Mouse (Mus musculus) embryonic facial prominence, embryonic 11.5 days (tissue): ENCODE data around the gene C2. TPM values are rescaled to one million over a fixed set of nuclear protein-coding genes. Genes with fewer than 3 reads are reported as not detected.

Experiments used
- ATAC-seq: fragments of 200-750 bp; cut with Nextera tagmentation; replicated peaks from 2 replicates; pipeline ENCODE4 v1.8.0; 2017; ENCODE audit warnings: low read depth; ENCODE audit not compliant: insufficient number of reproducible peaks, low FRiP score, low TSS enrichment
- DNase-seq: peaks from one replicate; pipeline ENCODE4 v3.0.0-alpha.2; 2015; ENCODE audit warnings: low spot score
- H3K27ac ChIP-seq: fragments of 300-500 bp; sonication (generic); replicated peaks from 2 replicates; pipeline ENCODE4 v1.5.1; 2014; ENCODE audit warnings: mild to moderate bottlenecking, low read depth, low read length, control low read depth
- H3K27me3 ChIP-seq: fragments of 300-500 bp; sonication (generic); 2 replicates; pipeline ENCODE4 v1.6.1; 2014; ENCODE audit warnings: mild to moderate bottlenecking, low read length, moderate library complexity, mixed read lengths; ENCODE audit not compliant: control insufficient read depth, insufficient read depth
- H3K36me3 ChIP-seq: fragments of 300-500 bp; sonication (generic); replicated peaks from 2 replicates; pipeline ENCODE4 v1.6.1; 2014; ENCODE audit warnings: low read depth, mild to moderate bottlenecking, low read length, moderate library complexity, mixed read lengths; ENCODE audit not compliant: control insufficient read depth, insufficient read depth
- H3K4me1 ChIP-seq: fragments of 300-500 bp; sonication (generic); 2 replicates; pipeline ENCODE4 v1.6.1; 2014; ENCODE audit warnings: low read length, mixed read lengths; ENCODE audit not compliant: control insufficient read depth, insufficient read depth
- H3K4me2 ChIP-seq: fragments of 300-500 bp; sonication (generic); 2 replicates; pipeline ENCODE4 v1.6.1; 2014; ENCODE audit warnings: low read depth, mild to moderate bottlenecking, control low read depth, low read length, moderate library complexity
- H3K4me3 ChIP-seq: fragments of 300-500 bp; sonication (generic); 2 replicates; pipeline ENCODE4 v1.5.1; 2014; ENCODE audit warnings: low read depth, low read length, control low read depth
- H3K9ac ChIP-seq: fragments of 300-500 bp; sonication (generic); replicated peaks from 2 replicates; pipeline ENCODE4 v1.6.1; 2014; ENCODE audit warnings: mild to moderate bottlenecking, control low read depth, low read length
- H3K9me3 ChIP-seq: fragments of 300-500 bp; sonication (generic); replicated peaks from 2 replicates; pipeline ENCODE4 v1.6.1; 2016; ENCODE audit warnings: mild to moderate bottlenecking, low read length, inconsistent platforms, mixed read lengths; ENCODE audit not compliant: control insufficient read depth
- WGBS: fragments of 180-500 bp; shearing (Covaris S2); extraction: QIAGEN DNeasy Blood & Tissue Kit; methylation state at CpG from one replicate; pipeline ENCODE4 v1.1.7; 2014; 5-methylcytosine and 5-hydroxymethylcytosine counted together
- polyA plus RNA-seq: library from polyadenylated mRNA; unstranded; fragments of >200 nt; fragmentation: Nextera tagmentation; extraction: Ambion mirVana; gene quantifications from 2 replicates; pipeline ENCODE4 v1.2.1, GENCODE M21; 2014

C2 gene
- polyA plus RNA-seq, 1 experiment from 2014 or later, result 0.81 TPM

- DNase-seq (no peak), ATAC-seq (no peak)
- Histone ChIP-seq H3K4me2 (no peak overlapping the region), H3K36me3 (no peaks in the 10 kb centered on the region), H3K27me3 (no peaks in the 10 kb centered on the region), H3K9ac (no peak overlapping the region), H3K27ac (no peak overlapping the region), H3K4me3 (no peak overlapping the region), H3K4me1 (peaks cover 3% of the 10 kb centered on the region), H3K9me3 (no peaks in the 10 kb centered on the region)
- 85% methylated on average over 6 of the region's 6 CpGs for WGBS
These were observed 13.4 kb downstream of the C2 start for GRCm38 (mm10) chr17:34884704-34885103.

- no peaks in the 10 kb centered on the region for H3K27me3 ChIP-seq
- no peak for DNase-seq
- 63% methylated on average over 3 of the region's 3 CpGs for WGBS
- H3K9me3 ChIP-seq, result no peaks in the 10 kb centered on the region
- H3K36me3 ChIP-seq, result no peaks in the 10 kb centered on the region
- H3K9ac ChIP-seq, result no peak overlapping the region
- peaks cover 6% of the 10 kb centered on the region for H3K4me1 ChIP-seq
- H3K27ac ChIP-seq, result no peak overlapping the region
- H3K4me3 ChIP-seq, result no peak overlapping the region
- no peak overlapping the region for H3K4me2 ChIP-seq
- no peak for ATAC-seq
These were observed 14.7 kb downstream of the C2 start for GRCm38 (mm10) chr17:34883332-34883731.

GRCm38 (mm10) chr17:34881683-34882310, 16.3 kb downstream of the C2 start, which contains the start of gene Gm20547:
Gene Gm20547, minus strand, starts transcription at chr17:34882042.
- Histone ChIP-seq H3K4me1 (peaks cover 6% of the 10 kb centered on the region), H3K4me2 (no peak within 1 kb of the TSS; the same call in 1 of the 2 replicates), H3K9ac (peak within 1 kb of the TSS; percentile 18; the same call in 1 of the 2 replicates), H3K36me3 (no peaks in the 10 kb centered on the region), H3K4me3 (no peak within 1 kb of the TSS), H3K9me3 (no peaks in the 10 kb centered on the region), H3K27me3 (no peaks in the 10 kb centered on the region), H3K27ac (no peak within 1 kb of the TSS)
- 5% methylated on average over 15 of the region's 15 CpGs for WGBS
- ATAC-seq, result no peak
- DNase-seq, result no peak

GRCm38 (mm10) chr17:34881166-34881565, 16.9 kb downstream of the C2 start:
- Histone ChIP-seq H3K4me3 (no peak overlapping the region), H3K9ac (no peak overlapping the region), H3K4me1 (peaks cover 6% of the 10 kb centered on the region), H3K27ac (no peak overlapping the region), H3K36me3 (no peaks in the 10 kb centered on the region), H3K9me3 (no peaks in the 10 kb centered on the region), H3K27me3 (no peaks in the 10 kb centered on the region), H3K4me2 (no peak overlapping the region)
- no peak for ATAC-seq
- DNase-seq, result no peak

- Histone ChIP-seq H3K36me3 (no peaks in the 10 kb centered on the region), H3K9ac (no peak within 1 kb of the TSS), H3K4me3 (no peak within 1 kb of the TSS), H3K9me3 (no peaks in the 10 kb centered on the region), H3K27me3 (no peaks in the 10 kb centered on the region), H3K4me2 (no peak within 1 kb of the TSS), H3K27ac (no peak within 1 kb of the TSS), H3K4me1 (peaks cover 6% of the 10 kb centered on the region)
- DNase-seq, result peak; percentile 46
- 0 out of 2 replicates have a peak, but pooled peaks have one; percentile 31 for ATAC-seq
- WGBS, result 46% methylated on average over 11 of the region's 11 CpGs
These were observed 18.7 kb downstream of the C2 start, which contains the start of gene Zbtb12 for GRCm38 (mm10) chr17:34879336-34879879. Gene Zbtb12, plus strand, starts transcription at chr17:34879483.

GRCm38 (mm10) chr17:34874321-34874720, 23.7 kb downstream of the C2 start:
- Histone ChIP-seq H3K9me3 (no peaks in the 10 kb centered on the region), H3K27ac (no peak overlapping the region), H3K9ac (no peak overlapping the region), H3K27me3 (no peaks in the 10 kb centered on the region), H3K36me3 (no peaks in the 10 kb centered on the region), H3K4me3 (no peak overlapping the region), H3K4me1 (no peaks in the 10 kb centered on the region; the same call in 1 of the 2 replicates), H3K4me2 (no peak overlapping the region)
- no peak for DNase-seq
- ATAC-seq, result no peak
- WGBS, result 89% methylated on average over 6 of the region's 6 CpGs

GRCm38 (mm10) chr17:34865981-34866380, 32.1 kb downstream of the C2 start:
- H3K4me3 ChIP-seq, result no peak overlapping the region
- no peaks in the 10 kb centered on the region for H3K4me1 ChIP-seq
- H3K27ac ChIP-seq, result no peak overlapping the region
- DNase-seq, result no peak
- H3K4me2 ChIP-seq, result no peak overlapping the region
- 55% methylated on average over 7 of the region's 7 CpGs for WGBS
- ATAC-seq, result no peak
- no peaks in the 10 kb centered on the region for H3K9me3 ChIP-seq
- no peaks in the 10 kb centered on the region for H3K36me3 ChIP-seq
- H3K27me3 ChIP-seq, result no peaks in the 10 kb centered on the region
- H3K9ac ChIP-seq, result no peak overlapping the region

GRCm38 (mm10) chr17:34862416-34863081, 35.5 kb downstream of the C2 start, which contains the start of gene Cfb:
Gene Cfb, minus strand, starts transcription at chr17:34862518.
- WGBS, result 71% methylated on average over 8 of the region's 8 CpGs
- H3K27me3 ChIP-seq, result no peaks in the 10 kb centered on the region
- H3K9ac ChIP-seq, result no peak within 1 kb of the TSS
- no peaks in the 10 kb centered on the region for H3K36me3 ChIP-seq
- no peak within 1 kb of the TSS for H3K4me3 ChIP-seq
- H3K4me1 ChIP-seq, result no peaks in the 10 kb centered on the region
- no peak within 1 kb of the TSS for H3K4me2 ChIP-seq
- H3K9me3 ChIP-seq, result no peaks in the 10 kb centered on the region
- H3K27ac ChIP-seq, result no peak within 1 kb of the TSS
- ATAC-seq, result no peak
- no peak for DNase-seq
